Mouse (Mus musculus) cortical plate, adult 2 months (tissue): Measurements from ENCODE around the gene Gria3. TPM values are rescaled to one million over a fixed set of nuclear protein-coding genes. Genes with fewer than 3 reads are reported as not detected.

Source experiments
- H3K27ac ChIP-seq: fragments of 200-500 bp; 2 replicates; pipeline ENCODE4 v1.5.1; 2012; ENCODE audit warnings: low read length, control low read depth, inconsistent platforms; ENCODE audit not compliant: insufficient read depth
- H3K4me1 ChIP-seq: fragments of 200-500 bp; 2 replicates; pipeline ENCODE4 v1.6.1; 2011; ENCODE audit warnings: low read length; ENCODE audit not compliant: control insufficient read depth, insufficient read depth
- H3K4me3 ChIP-seq: fragments of 200-500 bp; 2 replicates; pipeline ENCODE4 v1.5.1; 2011; ENCODE audit warnings: mild to moderate bottlenecking, low read length, control low read depth; ENCODE audit not compliant: insufficient read depth
- CTCF ChIP-seq: fragments of 200-500 bp; IDR thresholded peaks from 2 replicates; pipeline ENCODE4 v1.5.1; 2011; ENCODE audit warnings: mild to moderate bottlenecking, control low read depth, low read length; ENCODE audit not compliant: insufficient read depth; ENCODE audit errors: extremely low read depth
- POLR2A ChIP-seq: fragments of 200-500 bp; IDR thresholded peaks from 2 replicates; pipeline ENCODE4 v1.6.1; 2011; ENCODE audit warnings: mild to moderate bottlenecking, low read length, control low read depth; ENCODE audit not compliant: insufficient read depth; ENCODE audit errors: extremely low read depth
- polyA plus RNA-seq: library from polyadenylated mRNA; depleted of rRNA; stranded (reverse); fragments of >200 nt; gene quantifications from 2 replicates; pipeline ENCODE4 v1.2.3, GENCODE M21; 2012

The Gria3 gene
- polyA plus RNA-seq, 1 experiment = 125 TPM

- no peak for TF ChIP-seq POLR2A
- no peak for TF ChIP-seq CTCF
- no peak overlapping the region for H3K4me3 ChIP-seq
- H3K27ac ChIP-seq = no peak overlapping the region
- no peaks in the 10 kb centered on the region for H3K4me1 ChIP-seq
Observed at GRCm38 (mm10) chrX:41428011-41428410, 27.4 kb downstream of the Gria3 start.

- H3K27ac ChIP-seq = no peak overlapping the region
- H3K4me1 ChIP-seq = no peaks in the 10 kb centered on the region
- TF ChIP-seq POLR2A = no peak
- TF ChIP-seq CTCF = no peak
- no peak overlapping the region for H3K4me3 ChIP-seq
Observed at GRCm38 (mm10) chrX:41435541-41435940, 34.9 kb downstream of the Gria3 start.

GRCm38 (mm10) chrX:41438841-41439240 lies 38.2 kb downstream of the Gria3 start:
- TF ChIP-seq POLR2A (no peak), CTCF (no peak)
- no peak overlapping the region for H3K4me3 ChIP-seq
- H3K4me1 ChIP-seq = no peaks in the 10 kb centered on the region
- H3K27ac ChIP-seq = no peak overlapping the region

GRCm38 (mm10) chrX:41448876-41449275 lies 48.2 kb downstream of the Gria3 start:
- H3K4me1 ChIP-seq = no peaks in the 10 kb centered on the region
- H3K27ac ChIP-seq = no peak overlapping the region
- no peak for TF ChIP-seq CTCF
- no peak for TF ChIP-seq POLR2A
- H3K4me3 ChIP-seq = no peak overlapping the region

GRCm38 (mm10) chrX:41477486-41477885 lies 76.8 kb downstream of the Gria3 start:
- no peak overlapping the region for H3K27ac ChIP-seq
- no peaks in the 10 kb centered on the region for H3K4me1 ChIP-seq
- TF ChIP-seq POLR2A = no peak
- TF ChIP-seq CTCF = no peak
- H3K4me3 ChIP-seq = no peak overlapping the region

GRCm38 (mm10) chrX:41496528-41496927 lies 95.9 kb downstream of the Gria3 start:
- Histone ChIP-seq H3K4me3 (no peak overlapping the region), H3K27ac (no peak overlapping the region), H3K4me1 (no peaks in the 10 kb centered on the region)
- TF ChIP-seq POLR2A (no peak), CTCF (no peak)

- H3K4me1 ChIP-seq = peaks cover 3% of the 10 kb centered on the region
- no peak for TF ChIP-seq CTCF
- TF ChIP-seq POLR2A = no peak
Observed at GRCm38 (mm10) chrX:41505371-41505770, 104.7 kb downstream of the Gria3 start.

GRCm38 (mm10) chrX:41507959-41508358 lies 107.3 kb downstream of the Gria3 start:
- Histone ChIP-seq H3K4me1 (peaks cover 3% of the 10 kb centered on the region), H3K27ac (no peak overlapping the region), H3K4me3 (no peak overlapping the region)
- TF ChIP-seq POLR2A (no peak), CTCF (no peak)

More at GRCm38 (mm10) chrX:41505371-41505770, 104.7 kb downstream of the Gria3 start:
- Histone ChIP-seq H3K4me3 (no peak overlapping the region), H3K27ac (no peak overlapping the region)

- Histone ChIP-seq H3K4me1 (no peaks in the 10 kb centered on the region), H3K27ac (no peak overlapping the region), H3K4me3 (no peak overlapping the region)
- TF ChIP-seq CTCF (no peak), POLR2A (no peak)
Observed at GRCm38 (mm10) chrX:41514982-41515381, 114.3 kb downstream of the Gria3 start.

GRCm38 (mm10) chrX:41532511-41532910 lies 131.9 kb downstream of the Gria3 start:
- no peak for TF ChIP-seq POLR2A
- no peak for TF ChIP-seq CTCF
- no peak overlapping the region for H3K27ac ChIP-seq
- H3K4me3 ChIP-seq = no peak overlapping the region
- H3K4me1 ChIP-seq = no peaks in the 10 kb centered on the region; the same call in 1 of the 2 replicates
